Mouse (Mus musculus): Measurements from ENCODE around the gene Vstm2a.

The Vstm2a gene

GRCm38 (mm10) chr11:16257473-16257921 is at the start of gene Vstm2a:
Gene Vstm2a, plus strand, starts transcription at chr11:16257724.
- peak; percentile 74 for DNase-seq

- DNase-seq = no peak
Measured at GRCm38 (mm10) chr11:16257011-16257410, 513 bp upstream of the Vstm2a start.

DNA sequence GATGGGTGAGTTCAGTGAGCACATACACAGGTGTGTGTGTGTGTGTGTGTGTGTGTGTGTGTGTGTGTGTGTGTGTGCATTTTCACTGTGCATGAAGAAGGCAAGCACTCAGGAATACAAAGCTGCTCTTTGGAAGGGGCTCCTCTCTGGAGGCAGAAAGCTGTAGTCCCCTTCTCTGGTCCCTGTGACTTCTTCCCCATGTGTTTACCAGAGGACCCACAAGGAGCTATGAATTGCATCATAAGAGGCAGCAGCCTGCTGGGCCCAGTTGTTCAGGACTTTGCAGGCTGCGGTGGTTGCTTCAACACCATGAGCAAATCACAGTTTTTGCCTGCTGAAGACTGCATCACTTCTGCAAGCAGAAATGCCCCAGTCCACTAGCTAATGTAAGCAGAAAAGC is 776 bp downstream of the Vstm2a start:
- peak; percentile 12 for DNase-seq

DNA sequence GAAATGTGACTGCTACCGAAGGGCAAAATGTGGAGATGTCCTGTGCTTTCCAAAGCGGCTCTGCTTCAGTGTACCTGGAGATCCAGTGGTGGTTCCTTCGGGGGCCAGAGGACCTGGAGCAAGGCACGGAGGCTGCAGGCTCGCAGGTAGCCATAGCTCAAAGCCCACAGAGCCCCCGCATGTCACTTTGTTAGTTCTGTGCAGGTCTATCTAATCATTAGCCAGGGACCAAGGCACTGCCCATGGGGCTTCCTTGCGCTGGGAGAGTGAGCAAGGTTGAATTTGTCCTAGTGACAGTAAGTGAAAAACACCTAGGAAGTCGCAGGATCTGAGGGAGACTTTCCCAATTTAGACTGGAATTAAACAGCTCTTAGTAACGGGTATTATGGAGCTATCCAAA is 2.4 kb downstream of the Vstm2a start:
- DNase-seq = peak; percentile 1

DNA sequence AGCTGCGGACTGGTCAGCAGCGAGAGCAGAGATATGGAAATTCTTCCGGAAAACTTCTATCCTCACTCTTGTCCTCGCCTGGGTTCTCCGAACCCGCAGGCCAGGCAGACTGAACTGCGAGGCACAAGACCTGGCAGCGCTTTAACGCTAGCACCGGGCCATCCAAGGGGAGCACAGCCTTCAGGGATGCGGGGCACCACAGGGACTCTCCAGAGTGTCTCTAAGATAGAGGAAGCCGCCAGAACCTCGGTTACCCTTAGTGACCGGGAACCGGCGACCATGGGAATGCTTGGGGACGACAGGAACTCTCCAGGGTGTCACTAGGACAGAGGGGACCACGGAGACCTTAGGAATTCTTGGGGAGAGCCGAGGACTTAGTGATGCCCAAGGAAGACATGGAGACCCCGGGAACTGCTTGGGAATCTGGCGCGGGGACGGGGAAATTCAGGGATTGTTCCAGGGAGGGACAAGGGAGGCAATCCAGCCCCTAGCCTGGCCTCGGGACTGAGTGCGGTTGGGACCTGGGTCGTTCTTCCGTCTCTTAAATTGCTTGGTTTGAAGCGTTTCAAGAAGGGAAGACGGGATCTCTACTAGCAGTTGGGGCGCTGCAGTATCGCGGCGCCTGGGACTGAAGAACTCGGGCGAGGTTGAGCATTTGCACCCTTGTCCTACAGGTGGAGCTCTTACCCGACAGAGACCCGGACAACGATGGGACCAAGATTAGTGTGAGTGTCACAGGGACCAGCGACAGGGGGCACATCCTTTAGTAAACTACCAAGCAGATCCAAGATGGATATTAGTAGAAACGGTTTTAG is 3.4 kb downstream of the Vstm2a start:
- peak; percentile 88 for DNase-seq

- DNase-seq = no peak
Measured at GRCm38 (mm10) chr11:16268396-16268795, 10.9 kb downstream of the Vstm2a start.

- DNase-seq = no peak
Measured at GRCm38 (mm10) chr11:16290381-16290780, 32.9 kb downstream of the Vstm2a start.

GRCm38 (mm10) chr11:16292960-16293359 is 35.4 kb downstream of the Vstm2a start:
- no peak for DNase-seq

DNA sequence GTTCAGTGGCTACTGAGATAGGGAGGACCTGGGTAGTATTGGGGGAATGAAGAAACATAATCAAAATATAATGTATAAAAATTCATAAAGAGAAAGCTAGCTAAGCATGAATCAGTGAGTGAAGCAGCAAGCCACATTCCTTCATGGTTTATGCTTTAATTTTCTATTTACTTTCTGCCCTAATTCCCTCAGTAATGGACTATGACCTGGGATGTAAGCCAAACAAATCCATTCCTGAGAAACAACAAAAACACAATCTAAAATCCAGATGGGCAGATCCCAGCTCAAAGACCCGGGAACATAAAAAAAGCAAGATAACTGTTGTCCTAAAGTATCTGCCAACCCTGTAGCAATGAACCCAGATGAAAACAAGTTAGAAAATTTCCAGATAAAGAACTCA is 39.0 kb downstream of the Vstm2a start:
- no peak for DNase-seq

- peak; percentile 11 for DNase-seq
Measured at GRCm38 (mm10) chr11:16299492-16299891, 42.0 kb downstream of the Vstm2a start.

DNA sequence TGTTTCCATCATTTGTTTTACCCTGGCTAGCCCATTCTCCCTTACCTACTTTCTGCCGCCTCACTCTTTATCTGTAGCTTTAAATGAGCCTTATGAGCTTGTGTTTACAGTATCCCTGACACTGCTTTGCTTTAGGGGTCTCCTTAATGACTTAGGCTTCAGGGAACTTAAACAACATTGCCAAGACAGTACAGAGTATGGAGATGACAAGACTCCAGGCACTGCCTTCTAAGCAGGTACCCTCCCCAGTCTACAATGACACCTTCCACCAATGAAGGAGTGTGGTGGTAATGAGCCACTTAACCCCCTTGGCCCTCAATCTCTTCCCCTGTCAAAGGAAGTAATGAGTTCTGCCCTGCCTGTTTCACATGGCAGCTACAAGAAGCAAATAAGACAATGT is 42.4 kb downstream of the Vstm2a start:
- DNase-seq = peak; percentile 10

GRCm38 (mm10) chr11:16300709-16301108 is 43.2 kb downstream of the Vstm2a start:
- DNase-seq = no peak

GRCm38 (mm10) chr11:16315097-16315496 is 57.6 kb downstream of the Vstm2a start:
- DNase-seq = no peak

- no peak for DNase-seq
Measured at GRCm38 (mm10) chr11:16345179-16345578, 87.7 kb downstream of the Vstm2a start.

GRCm38 (mm10) chr11:16345676-16346075 is 88.2 kb downstream of the Vstm2a start:
- no peak for DNase-seq

- DNase-seq = no peak
Measured at GRCm38 (mm10) chr11:16351915-16352314, 94.4 kb downstream of the Vstm2a start.

DNA sequence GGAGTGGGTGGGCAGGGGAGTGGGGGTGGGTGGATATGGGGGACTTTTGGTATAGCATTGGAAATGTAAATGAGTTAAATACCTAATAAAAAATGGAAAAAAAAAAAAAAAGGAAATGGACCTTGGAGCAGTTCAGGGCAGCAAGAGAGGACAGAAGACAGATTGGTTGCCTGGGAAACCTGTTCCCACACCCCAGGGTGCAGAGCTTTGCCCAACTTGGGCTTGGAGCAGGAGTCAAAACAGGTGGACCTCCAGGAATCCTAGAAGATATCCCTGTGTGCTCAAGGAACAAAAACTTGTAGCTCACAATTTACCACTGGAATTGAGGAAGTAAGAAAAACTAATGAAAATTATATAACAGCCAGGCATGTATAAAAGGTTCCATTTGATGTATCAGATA is 96.8 kb downstream of the Vstm2a start:
- DNase-seq = no peak

GRCm38 (mm10) chr11:16366852-16367587 is 109.5 kb downstream of the Vstm2a start:
- peak; percentile 18 for DNase-seq

GRCm38 (mm10) chr11:16403627-16404026 is 146.1 kb downstream of the Vstm2a start:
- no peak for DNase-seq

DNA sequence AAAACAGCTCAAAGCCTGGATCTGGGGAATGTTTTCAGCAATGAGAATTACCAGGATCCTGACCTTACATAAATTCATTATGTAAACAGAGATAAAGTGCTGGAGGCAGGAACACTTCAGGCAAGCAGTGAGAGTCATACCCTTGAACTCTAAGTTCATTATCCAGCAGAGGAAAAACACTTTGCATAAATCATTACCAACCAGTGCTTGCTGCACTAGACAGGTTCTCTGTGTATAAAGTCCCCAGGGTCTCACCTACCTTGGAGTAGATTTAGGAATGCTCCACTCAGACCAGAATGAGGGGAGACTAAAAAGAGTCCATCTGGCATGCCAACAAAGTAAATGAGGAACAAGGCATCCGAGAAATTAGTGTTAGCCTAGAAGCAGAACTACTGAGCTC is 154.2 kb downstream of the Vstm2a start:
- DNase-seq = no peak

DNA sequence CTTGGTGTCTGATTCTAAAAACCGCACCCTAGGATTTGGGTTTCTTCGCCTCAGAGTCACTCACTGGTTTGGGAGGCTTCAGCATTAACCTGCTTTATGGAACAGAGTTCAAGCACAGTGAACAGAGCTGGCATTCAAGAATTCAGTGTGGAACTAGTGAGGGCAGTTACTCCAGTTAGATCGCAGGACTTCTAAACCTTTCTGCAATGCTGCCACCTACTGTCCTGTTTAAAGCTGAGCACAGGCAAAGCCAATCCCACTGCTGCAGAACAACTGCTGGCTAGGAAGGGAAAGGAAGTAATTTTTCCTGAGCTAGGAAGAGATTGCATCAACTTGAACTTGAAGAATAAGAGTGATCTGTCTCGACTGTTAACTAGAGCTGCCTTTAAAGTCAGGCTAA is 155.1 kb downstream of the Vstm2a start:
- DNase-seq = peak; percentile 80

DNA sequence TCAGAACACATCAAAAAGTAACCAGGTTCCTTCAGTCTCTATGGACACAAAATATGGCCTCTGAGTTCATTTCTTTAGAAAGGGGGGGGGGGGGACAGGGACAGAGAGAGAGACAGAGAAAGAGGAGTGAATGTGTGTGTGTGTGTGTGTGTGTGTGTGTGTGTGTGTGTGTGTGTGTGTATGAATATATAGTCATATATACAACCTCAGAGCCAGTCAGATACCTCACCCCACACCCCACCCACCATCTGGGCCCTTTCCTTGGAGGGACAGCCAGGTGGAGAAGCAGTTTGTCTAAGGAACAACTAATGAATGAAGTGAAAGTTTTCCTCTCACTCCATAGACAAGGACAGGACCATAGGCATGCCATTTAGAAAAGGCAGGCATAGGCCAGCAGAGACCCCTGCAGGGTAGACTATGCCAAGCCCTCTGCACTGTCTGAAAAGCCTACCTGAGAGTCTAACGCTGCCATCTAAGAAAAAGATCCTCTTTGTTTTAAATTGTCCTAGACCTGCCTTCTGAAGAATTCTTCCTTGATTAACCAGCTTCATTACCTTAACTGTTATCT is 155.6 kb downstream of the Vstm2a start:
- DNase-seq = no peak

GRCm38 (mm10) chr11:16439548-16440251 is 182.2 kb downstream of the Vstm2a start:
- DNase-seq = no peak
